Mouse (Mus musculus): ENCODE measurements around the gene Ube2a. TPM values are rescaled to one million over a fixed set of nuclear protein-coding genes. Genes with fewer than 3 reads are reported as not detected.
A peak's percentile ranks its signal among the peaks of the same experiment; 100 is the strongest.
"Not testable (repeated sequence)": the region's sequence is repeated elsewhere in the genome, so short reads cannot be mapped to it uniquely, and the experiment has no call there.

The Ube2a gene
- polyA plus RNA-seq, 1 experiment from 2014 or later, result 116 TPM

DNA sequence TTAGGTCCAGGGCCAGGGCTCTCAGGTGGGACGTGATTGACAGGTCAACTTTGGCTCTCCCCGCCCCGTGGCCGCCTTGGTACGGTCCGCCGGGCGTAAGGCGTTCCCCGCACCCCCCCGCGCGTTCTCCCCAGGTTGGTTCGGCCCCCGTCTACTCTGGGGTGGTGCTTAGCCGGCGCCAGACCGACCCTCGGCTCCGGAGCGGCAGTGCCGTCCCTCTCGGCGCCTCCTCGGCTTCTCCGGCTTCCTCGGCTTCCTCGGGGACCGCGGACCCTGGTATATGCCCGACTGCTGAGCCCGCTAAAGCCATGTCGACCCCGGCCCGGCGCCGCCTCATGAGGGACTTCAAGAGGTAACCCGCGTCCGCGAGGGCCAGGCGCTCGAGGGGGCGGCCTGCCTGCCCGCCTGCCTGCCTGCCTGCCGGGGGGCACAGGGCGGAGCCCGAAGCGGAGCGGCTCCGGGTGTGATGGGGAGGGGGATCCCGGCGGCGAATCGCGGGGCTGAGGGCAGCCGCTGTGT lies 537 bp downstream of the Ube2a start:
- Histone ChIP-seq H3K36me3 (ENCODE audit: control insufficient read depth, insufficient read depth, low read length) (no peaks in the 10 kb centered on the region), H3K4me2 (ENCODE audit: low read length) (peak overlapping the region; percentile 63), H3K27me3 (ENCODE audit: control insufficient read depth, insufficient read depth, low read depth, low read length) (no peaks in the 10 kb centered on the region), H3K9me3 (replicated peaks; ENCODE audit: control insufficient read depth, low read length, poor library complexity, severe bottlenecking) (no peaks in the 10 kb centered on the region), H3K4me3 (ENCODE audit: low read depth, low read length) (peak overlapping the region; percentile 70), H3K27ac (ENCODE audit: low read length) (peak overlapping the region; percentile 76), H3K9ac (ENCODE audit: low read depth, low read length) (peak overlapping the region; percentile 77), H3K4me1 (ENCODE audit: control insufficient read depth, insufficient read depth, low read length) (peaks cover 4% of the 10 kb centered on the region; the same call in 1 of the 2 replicates)
- peak; percentile 98 for ATAC-seq
- 11% methylated on average over 55 of the region's 57 CpGs for WGBS

DNA sequence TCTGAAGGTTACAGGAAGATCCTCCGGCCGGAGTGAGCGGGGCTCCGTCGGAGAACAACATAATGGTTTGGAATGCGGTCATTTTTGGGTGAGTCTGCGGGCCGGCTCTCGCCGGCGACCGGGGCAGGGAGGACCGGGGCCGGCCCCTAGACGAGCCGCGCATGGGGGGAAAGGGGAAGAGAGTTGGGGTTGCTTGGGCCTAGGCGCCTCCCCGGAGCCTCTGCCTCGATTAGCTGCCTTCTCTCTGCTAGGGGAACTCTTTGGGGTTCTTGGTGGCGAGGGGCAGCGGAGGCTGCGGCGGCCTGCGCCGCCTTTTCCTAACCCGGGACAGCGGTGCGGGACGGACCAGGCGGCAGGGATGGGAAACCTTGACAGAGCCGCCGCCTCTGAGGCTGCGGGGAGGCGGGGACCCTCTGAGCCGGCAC lies 1.0 kb downstream of the Ube2a start:
- Histone ChIP-seq H3K4me2 (ENCODE audit: low read length) (peak overlapping the region; percentile 63), H3K27me3 (ENCODE audit: control insufficient read depth, insufficient read depth, low read depth, low read length) (no peaks in the 10 kb centered on the region), H3K4me3 (ENCODE audit: low read depth, low read length) (peak overlapping the region; percentile 70), H3K9me3 (replicated peaks; ENCODE audit: control insufficient read depth, low read length, poor library complexity, severe bottlenecking) (no peaks in the 10 kb centered on the region), H3K27ac (ENCODE audit: low read length) (peak overlapping the region; percentile 76), H3K9ac (ENCODE audit: low read depth, low read length) (peak overlapping the region; percentile 77), H3K4me1 (ENCODE audit: control insufficient read depth, insufficient read depth, low read length) (peaks cover 4% of the 10 kb centered on the region; the same call in 1 of the 2 replicates), H3K36me3 (ENCODE audit: control insufficient read depth, insufficient read depth, low read length) (no peaks in the 10 kb centered on the region)
- peak; percentile 73 for ATAC-seq
- 15% methylated on average over 33 of the region's 36 CpGs for WGBS

DNA sequence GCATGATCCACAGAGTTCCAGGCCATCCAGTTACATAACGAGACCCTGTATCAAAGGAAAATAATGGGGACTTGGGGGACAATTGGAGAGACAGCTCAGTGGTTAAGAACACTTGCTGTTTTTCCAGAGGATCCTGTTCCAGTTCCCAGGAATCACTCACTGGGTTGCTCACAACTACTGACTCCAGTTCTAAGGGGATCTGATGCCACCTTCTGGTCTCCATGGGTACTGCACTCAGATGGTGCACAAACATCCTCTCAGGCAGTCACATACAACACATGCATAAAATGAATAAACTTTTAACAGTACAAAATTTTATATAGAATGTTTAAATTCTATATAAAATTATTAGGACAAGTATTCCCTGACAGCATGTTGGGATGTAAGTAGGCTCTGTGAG lies 11.0 kb downstream of the Ube2a start:
- Histone ChIP-seq H3K4me1 (ENCODE audit: control insufficient read depth, insufficient read depth, low read length) (no peaks in the 10 kb centered on the region), H3K4me3 (ENCODE audit: low read depth, low read length) (no peak overlapping the region), H3K27ac (ENCODE audit: low read length) (no peak overlapping the region), H3K9me3 (replicated peaks; ENCODE audit: control insufficient read depth, low read length, poor library complexity, severe bottlenecking) (no peaks in the 10 kb centered on the region), H3K9ac (ENCODE audit: low read depth, low read length) (no peak overlapping the region), H3K27me3 (ENCODE audit: control insufficient read depth, insufficient read depth, low read depth, low read length) (no peaks in the 10 kb centered on the region), H3K4me2 (ENCODE audit: low read length) (no peak overlapping the region), H3K36me3 (ENCODE audit: control insufficient read depth, insufficient read depth, low read length) (peaks cover 2% of the 10 kb centered on the region; the same call in 1 of the 2 replicates)
- no peak for ATAC-seq
- WGBS, result 81% methylated on average over 1 of the region's 1 CpGs

DNA sequence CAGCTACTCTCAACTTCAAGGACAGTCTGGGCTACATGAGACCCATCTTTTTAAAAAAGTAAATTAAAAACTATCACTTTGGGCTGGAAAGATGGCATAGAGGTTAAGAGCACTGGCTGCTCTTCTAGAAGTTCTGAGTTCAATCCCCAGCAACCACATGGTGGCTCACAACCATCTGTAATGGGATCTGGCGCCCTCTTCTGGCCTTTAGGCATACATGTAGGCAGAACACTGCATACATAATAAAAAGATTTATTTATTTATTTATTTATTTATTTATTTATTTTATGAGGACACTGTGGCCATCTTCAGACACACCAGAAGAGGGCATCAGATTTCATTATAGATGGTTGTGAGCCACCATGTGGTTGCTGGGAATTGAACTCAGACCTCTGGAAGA lies 25.2 kb downstream of the Ube2a start:
- H3K4me3 ChIP-seq (ENCODE audit: low read depth, low read length); H3K9me3 ChIP-seq (replicated peaks; ENCODE audit: control insufficient read depth, low read length, poor library complexity, severe bottlenecking); H3K4me1 ChIP-seq (ENCODE audit: control insufficient read depth, insufficient read depth, low read length); H3K9ac ChIP-seq (ENCODE audit: low read depth, low read length); H3K4me2 ChIP-seq (ENCODE audit: low read length); H3K36me3 ChIP-seq (ENCODE audit: control insufficient read depth, insufficient read depth, low read length); H3K27ac ChIP-seq (ENCODE audit: low read length); ATAC-seq; H3K27me3 ChIP-seq (ENCODE audit: control insufficient read depth, insufficient read depth, low read depth, low read length): not testable (repeated sequence)
- 41% methylated on average over 1 of the region's 1 CpGs for WGBS

DNA sequence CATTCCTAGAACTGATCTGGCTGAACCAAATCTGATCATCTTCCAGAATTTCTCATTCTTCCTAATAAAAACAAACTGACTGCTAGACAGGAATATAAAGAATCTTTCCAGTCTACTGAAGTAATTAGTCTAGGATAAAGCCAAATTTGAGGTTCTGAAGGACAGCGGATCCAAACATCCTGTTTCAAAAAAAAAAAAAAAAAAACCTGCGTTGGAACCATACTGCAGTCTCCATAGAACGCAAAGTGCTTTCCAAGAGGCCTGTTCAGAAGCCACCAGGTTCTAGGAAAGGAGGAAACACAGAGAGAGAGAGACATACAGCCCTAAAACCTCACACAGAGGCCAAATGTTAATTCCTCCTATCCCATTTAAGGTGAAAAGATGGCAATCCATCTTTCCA lies 28.0 kb downstream of the Ube2a start:
- Histone ChIP-seq H3K27ac (ENCODE audit: low read length) (peak overlapping the region; percentile 88), H3K9ac (ENCODE audit: low read depth, low read length) (peak overlapping the region; percentile 70), H3K4me3 (ENCODE audit: low read depth, low read length) (peak overlapping the region; percentile 59), H3K36me3 (ENCODE audit: control insufficient read depth, insufficient read depth, low read length) (no peaks in the 10 kb centered on the region), H3K4me1 (ENCODE audit: control insufficient read depth, insufficient read depth, low read length) (no peaks in the 10 kb centered on the region), H3K27me3 (ENCODE audit: control insufficient read depth, insufficient read depth, low read depth, low read length) (no peaks in the 10 kb centered on the region), H3K9me3 (replicated peaks; ENCODE audit: control insufficient read depth, low read length, poor library complexity, severe bottlenecking) (no peaks in the 10 kb centered on the region), H3K4me2 (ENCODE audit: low read length) (peak overlapping the region; percentile 47)
- ATAC-seq, result no peak
- WGBS, result 30% methylated on average over 3 of the region's 3 CpGs

DNA sequence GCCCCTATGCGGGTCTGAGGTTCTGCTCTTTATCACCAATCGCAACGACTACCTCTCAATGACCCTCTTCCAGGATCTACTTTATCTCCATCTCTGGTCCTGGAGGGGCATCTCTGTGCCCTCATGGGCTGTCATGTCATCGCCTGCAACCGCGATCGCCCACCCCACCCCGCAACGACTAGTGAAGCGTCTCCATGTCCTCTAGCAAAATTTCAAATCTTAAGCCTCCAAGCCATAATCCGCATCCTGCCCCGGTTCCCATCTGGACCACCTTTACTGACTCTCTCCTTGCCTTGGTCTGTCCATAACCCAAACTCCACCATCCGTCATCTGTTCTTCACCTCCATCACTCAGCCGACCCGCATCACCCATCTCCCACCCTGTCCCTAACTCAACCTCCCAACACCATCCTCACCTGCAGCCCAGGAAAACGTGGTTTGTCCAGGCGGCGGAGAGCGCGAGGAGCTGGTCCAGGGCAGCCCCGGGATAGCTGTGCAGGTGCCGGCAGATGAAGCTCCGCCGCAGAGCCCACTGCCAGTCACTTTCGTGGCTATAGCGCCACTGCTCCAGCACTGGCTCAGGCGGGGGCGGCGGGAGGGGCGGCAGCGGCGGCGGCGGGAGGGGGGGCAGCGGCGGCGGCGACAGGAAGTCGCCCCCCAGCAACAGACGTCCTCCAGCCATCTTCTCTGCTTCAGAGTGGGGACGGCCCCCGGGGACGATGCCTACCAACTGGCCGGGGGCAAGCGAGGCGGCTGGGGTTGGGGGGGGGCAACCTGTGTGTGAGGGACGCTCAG lies 28.8 kb downstream of the Ube2a start, which contains the start of gene Nkrf:
Gene Nkrf, minus strand, starts transcription at position 579 of the 794 bp plus-strand sequence.
- peak within 1 kb of the TSS; percentile 70 for H3K9ac ChIP-seq (ENCODE audit: low read depth, low read length)

DNA sequence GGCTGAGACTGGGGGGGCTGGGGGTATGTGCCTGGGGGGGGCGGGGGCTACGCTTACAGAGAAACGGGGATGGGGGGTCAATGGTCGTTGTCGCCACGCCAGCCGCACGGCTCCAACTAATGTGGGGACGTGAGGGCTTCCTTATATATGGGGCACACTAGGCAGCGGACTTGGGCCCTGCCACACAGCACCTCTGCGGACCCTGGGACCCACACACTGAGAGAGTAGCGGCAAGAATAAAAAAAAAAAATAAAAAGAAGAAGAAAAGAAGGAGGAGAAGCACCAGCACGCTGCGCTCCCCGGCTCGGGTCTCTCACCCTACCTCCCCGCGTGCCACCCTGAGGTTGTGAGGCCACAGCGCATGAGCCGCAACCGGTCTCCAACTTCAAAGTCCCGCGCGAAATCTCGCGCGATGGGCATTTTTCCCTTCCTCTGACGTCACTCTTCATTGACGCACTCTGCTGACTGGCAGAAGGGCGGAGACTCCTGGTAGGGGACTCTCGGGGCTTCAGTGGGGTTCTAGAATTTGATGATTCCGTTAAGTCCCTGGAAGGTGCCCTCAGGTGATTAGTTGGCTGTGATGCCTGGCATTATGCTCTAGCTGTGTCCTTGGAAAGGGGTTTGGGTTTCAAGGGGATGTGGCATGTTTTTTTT lies 29.5 kb downstream of the Ube2a start:
- Histone ChIP-seq H3K9me3 (replicated peaks; ENCODE audit: control insufficient read depth, low read length, poor library complexity, severe bottlenecking) (no peaks in the 10 kb centered on the region), H3K4me3 (ENCODE audit: low read depth, low read length) (peak overlapping the region; percentile 59), H3K9ac (ENCODE audit: low read depth, low read length) (peak overlapping the region; percentile 70), H3K4me2 (ENCODE audit: low read length) (peak overlapping the region; percentile 53), H3K36me3 (ENCODE audit: control insufficient read depth, insufficient read depth, low read length) (no peaks in the 10 kb centered on the region), H3K4me1 (ENCODE audit: control insufficient read depth, insufficient read depth, low read length) (no peaks in the 10 kb centered on the region), H3K27ac (ENCODE audit: low read length) (peak overlapping the region; percentile 88), H3K27me3 (ENCODE audit: control insufficient read depth, insufficient read depth, low read depth, low read length) (no peaks in the 10 kb centered on the region)
- ATAC-seq, result peak; percentile 92
- WGBS, result 14% methylated on average over 31 of the region's 32 CpGs

More for the DNA sequence above, 28.8 kb downstream of the Ube2a start, which contains the start of gene Nkrf:
- H3K9me3 ChIP-seq (replicated peaks; ENCODE audit: control insufficient read depth, low read length, poor library complexity, severe bottlenecking), result no peaks in the 10 kb centered on the region
- peak within 1 kb of the TSS; percentile 53 for H3K4me2 ChIP-seq (ENCODE audit: low read length)
- peak within 1 kb of the TSS; percentile 88 for H3K27ac ChIP-seq (ENCODE audit: low read length)
- H3K4me1 ChIP-seq (ENCODE audit: control insufficient read depth, insufficient read depth, low read length), result no peaks in the 10 kb centered on the region
- no peaks in the 10 kb centered on the region for H3K27me3 ChIP-seq (ENCODE audit: control insufficient read depth, insufficient read depth, low read depth, low read length)
- ATAC-seq, result peak; percentile 86
- peak within 1 kb of the TSS; percentile 59 for H3K4me3 ChIP-seq (ENCODE audit: low read depth, low read length)
- WGBS, result 22% methylated on average over 32 of the region's 47 CpGs
- H3K36me3 ChIP-seq (ENCODE audit: control insufficient read depth, insufficient read depth, low read length), result no peaks in the 10 kb centered on the region

DNA sequence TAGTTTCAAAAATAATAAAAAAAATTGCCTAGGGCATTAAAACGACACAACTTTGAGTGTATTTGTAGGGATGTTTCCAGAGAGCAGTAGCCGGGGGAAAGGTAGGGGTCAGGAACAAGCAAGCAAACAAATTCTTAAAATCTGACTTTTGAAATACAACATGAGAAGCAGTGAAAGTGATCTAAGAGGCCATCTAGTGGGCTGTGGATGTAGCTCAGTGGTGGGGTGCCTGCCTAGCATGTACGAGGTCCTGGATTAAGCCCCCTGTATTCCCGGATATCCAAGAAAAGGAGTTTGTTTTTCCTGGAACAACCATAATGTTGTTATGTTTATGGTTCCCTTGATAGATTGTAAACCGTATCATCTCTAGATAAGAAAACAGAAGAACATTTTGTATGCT lies 32.8 kb downstream of the Ube2a start:
- Histone ChIP-seq H3K4me1 (ENCODE audit: control insufficient read depth, insufficient read depth, low read length) (no peaks in the 10 kb centered on the region), H3K27me3 (ENCODE audit: control insufficient read depth, insufficient read depth, low read depth, low read length) (no peaks in the 10 kb centered on the region), H3K9me3 (replicated peaks; ENCODE audit: control insufficient read depth, low read length, poor library complexity, severe bottlenecking) (no peaks in the 10 kb centered on the region), H3K4me3 (ENCODE audit: low read depth, low read length) (no peak overlapping the region), H3K4me2 (ENCODE audit: low read length) (no peak overlapping the region), H3K36me3 (ENCODE audit: control insufficient read depth, insufficient read depth, low read length) (no peaks in the 10 kb centered on the region), H3K27ac (ENCODE audit: low read length) (no peak overlapping the region), H3K9ac (ENCODE audit: low read depth, low read length) (no peak overlapping the region)
- ATAC-seq, result no peak
- WGBS, result 30% methylated on average over 5 of the region's 5 CpGs

DNA sequence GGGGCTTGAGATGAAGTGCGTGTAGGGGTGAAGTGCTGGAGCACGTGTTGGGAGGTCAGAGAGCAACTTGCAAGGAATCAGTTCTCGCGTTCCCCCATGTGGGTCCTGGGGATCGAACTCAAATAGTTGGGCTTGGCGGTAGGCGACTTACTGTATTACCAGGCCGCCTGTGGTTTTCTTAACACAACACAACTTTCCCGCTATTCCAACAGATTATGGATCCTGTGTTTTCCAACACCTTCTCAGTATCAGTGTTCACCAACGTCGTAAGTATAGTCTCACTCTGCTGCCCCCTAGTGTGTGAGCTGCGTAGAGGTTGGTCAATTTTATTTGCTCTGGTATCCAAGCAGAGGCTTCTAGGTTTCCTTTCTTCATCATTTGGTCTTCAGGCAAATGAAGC lies 37.6 kb downstream of the Ube2a start:
- Histone ChIP-seq H3K36me3 (ENCODE audit: control insufficient read depth, insufficient read depth, low read length) (no peaks in the 10 kb centered on the region), H3K4me2 (ENCODE audit: low read length) (no peak overlapping the region), H3K27me3 (ENCODE audit: control insufficient read depth, insufficient read depth, low read depth, low read length) (no peaks in the 10 kb centered on the region), H3K9ac (ENCODE audit: low read depth, low read length) (no peak overlapping the region), H3K4me1 (ENCODE audit: control insufficient read depth, insufficient read depth, low read length) (no peaks in the 10 kb centered on the region), H3K4me3 (ENCODE audit: low read depth, low read length) (no peak overlapping the region), H3K27ac (ENCODE audit: low read length) (no peak overlapping the region), H3K9me3 (replicated peaks; ENCODE audit: control insufficient read depth, low read length, poor library complexity, severe bottlenecking) (no peaks in the 10 kb centered on the region)
- peak; percentile 56 for ATAC-seq
- WGBS, result 47% methylated on average over 12 of the region's 12 CpGs

Data from midbrain, embryonic 16.5 days (tissue).